Mouse (Mus musculus): ENCODE data around the gene Chpf. TPM values are rescaled to one million over a fixed set of nuclear protein-coding genes. Genes with fewer than 3 reads are reported as not detected.

Chpf gene
- total RNA-seq, 2 experiments from 2014 or later: 38.6 to 39.5 TPM

DNA sequence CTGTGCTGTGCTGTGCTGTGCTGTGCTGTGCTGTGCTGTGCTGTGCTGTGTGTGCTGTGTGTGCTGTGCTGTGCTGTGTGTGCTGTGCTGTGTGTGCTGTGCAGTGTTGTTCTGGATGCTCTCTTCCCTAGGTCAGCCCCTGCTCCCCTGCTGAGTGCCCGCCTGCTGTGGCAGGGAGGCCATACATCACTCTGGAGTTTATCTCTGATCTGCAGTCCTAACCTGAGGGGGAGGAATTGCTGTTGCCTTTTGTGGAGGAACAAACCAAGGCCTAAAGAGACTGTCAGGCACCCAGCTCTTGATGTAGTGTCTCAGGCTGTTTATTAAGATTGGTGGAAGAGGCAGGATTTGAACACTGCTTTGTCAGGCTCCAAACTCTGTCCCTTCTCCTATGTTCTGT is 16.5 kb downstream of the Chpf start:
- intact Hi-C loops (cut with DNase I): no loop called here
- DNase-seq: no peak

DNA sequence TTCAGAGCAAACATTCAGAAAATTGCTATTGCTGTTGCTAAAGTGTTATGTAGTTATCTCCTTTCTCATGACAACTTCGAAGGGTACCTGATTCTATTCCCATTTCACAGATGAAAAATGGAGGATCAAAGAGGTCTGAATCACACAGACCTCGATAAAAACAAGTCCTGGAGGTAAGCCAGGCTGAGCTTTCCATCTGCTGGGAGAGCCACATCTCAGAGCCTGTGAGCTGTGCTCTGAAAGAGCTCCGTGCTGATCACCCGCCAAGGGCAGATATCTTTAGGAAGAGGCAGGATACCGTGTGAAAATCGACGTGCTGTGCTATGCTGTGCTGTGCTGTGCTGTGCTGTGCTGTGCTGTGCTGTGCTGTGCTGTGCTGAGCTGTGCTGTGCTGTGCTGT is 18.8 kb downstream of the Chpf start:
- intact Hi-C loops (cut with DNase I): no loop called here
- DNase-seq: no peak

DNA sequence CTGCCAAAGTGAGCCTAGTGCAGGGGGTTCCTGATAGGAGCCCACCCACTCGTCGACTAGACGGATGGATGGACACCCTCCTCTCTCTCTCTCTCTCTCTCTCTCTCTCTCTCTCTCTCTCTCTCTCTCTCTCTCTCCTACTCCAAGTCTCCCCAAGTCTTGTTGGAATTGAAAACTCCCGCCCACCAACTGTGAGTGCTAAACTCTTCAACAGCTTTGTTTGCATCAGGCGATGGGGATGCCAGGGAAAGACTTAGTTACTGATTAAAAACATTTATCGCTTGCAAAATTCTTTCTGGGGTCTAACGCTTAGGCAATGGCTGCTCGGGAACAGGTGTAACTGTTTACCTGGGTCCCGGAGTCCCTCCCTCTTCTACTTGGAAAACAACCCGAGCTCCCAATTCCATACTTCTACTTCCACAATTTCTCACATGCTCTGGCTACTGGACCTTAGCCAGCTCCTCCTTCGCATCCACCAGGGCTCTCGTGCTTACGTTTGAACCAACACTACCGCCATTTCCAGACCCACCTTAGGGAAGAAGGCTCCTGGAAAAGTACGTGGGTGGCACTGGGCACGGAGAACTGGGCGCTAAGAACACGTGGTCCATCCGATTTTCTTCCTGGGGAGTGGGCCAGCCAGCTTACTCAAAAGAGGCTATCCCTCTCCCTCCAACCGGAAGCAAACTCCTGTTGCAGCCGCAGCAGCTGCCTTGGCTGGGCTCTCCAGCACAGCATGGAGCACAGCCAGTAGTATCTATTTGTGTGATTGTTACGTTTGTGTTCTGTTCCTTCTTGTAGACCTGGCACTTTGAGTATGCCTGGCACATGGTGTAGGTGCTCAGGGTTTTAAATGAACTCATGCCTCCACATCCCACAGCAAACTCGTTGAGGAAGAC is 20.1 kb downstream of the Chpf start:
- peak; percentile 56 to 60 for DNase-seq
- intact Hi-C loops (cut with DNase I): no loop called here

DNA sequence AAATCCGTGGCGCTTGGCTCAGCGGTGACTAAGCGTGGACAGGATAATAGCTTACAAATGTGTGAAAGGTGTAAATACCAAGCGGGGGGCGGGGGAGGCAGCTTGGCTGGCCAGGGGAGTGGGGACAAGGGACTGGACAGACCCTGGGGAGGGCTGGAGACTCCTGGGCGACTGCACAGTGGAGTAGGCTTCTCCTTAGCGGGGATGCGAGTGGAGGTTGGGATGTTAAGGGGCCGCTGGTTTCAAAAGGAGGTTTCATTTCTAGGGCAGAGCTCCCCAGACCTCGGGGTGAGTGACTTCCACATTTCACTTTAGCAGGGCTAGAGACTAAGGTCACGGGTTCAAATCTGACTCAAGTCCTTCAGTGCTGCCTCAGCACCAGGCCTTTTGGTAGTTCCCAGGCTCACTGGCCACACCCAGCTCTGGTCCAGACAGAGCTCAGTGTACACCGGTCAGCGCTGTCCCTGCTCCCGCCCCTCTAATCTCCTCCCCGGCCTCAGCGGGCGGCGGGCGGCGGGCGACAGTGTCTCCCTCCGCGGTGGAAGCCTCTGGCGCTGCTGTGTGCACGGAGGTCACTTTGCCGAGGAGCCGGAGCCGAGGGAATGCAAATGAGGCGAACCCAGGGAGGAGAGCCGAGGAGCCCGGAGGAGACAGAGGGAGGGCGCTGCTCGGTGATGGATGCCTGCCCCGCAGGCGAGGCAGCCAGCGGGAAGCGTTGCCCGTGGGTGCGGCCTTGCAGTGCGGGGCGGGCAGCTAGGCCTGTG is 20.9 kb downstream of the Chpf start:
- DNase-seq: peak; percentile 53 to 59
- intact Hi-C loops (cut with DNase I): no loop called here

DNA sequence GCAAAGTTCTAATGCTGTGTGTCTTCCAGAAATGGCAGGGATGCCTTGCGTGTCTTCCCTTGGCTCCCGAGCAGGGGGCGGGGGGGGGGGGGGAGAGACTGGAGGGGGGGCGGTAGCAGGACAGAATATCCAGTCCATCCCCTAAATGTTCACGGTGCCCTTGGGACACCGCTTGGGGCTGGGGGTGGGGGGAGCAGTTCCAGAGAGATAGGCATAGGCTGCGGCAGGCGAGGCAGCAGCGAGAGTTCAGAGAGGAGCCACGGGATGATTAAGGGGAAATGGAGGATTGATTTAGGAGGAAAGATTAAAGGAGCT is 21.4 kb downstream of the Chpf start:
- intact Hi-C loops (cut with DNase I): no loop called here
- DNase-seq: no peak

DNA sequence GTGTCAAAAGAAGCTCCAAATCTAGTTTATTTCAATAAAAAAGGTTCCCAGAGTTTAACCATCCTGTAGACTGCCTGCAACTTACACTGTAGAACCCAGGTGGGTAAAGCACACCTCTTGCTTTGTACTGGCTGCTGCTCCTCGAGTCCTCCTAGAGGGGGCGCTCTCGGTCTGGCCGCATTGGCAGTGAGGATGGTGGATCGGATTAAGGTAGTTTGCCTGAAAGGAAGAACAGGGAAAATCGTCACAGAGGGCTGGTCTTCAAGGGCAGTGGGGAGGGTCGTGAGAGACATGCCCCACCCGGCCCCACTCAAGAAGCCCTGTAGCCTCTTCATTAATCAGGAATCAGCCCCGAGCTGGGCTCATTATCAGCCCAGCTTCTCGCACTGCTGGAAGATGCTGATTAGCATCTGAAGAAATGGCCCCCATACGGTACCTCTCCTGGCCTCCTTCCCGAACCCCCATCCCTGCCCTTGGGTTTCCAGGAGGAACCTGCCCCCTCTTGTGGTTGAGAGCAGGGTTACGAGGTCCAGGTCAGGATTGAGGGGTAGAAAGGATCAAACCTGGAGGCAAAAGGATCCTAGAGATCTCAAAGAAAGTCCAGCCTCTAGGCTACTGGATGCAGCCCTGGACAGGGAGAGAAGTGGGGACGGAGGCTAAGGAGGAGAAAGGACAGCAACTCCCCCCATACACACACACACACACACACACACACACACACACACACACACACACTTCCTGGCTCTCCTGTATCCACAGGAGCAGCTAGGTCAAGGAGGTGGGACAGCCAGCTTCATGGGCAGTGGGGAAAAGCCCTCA is 22.2 kb downstream of the Chpf start:
- intact Hi-C loops (cut with DNase I): no loop called here
- no peak for DNase-seq

DNA sequence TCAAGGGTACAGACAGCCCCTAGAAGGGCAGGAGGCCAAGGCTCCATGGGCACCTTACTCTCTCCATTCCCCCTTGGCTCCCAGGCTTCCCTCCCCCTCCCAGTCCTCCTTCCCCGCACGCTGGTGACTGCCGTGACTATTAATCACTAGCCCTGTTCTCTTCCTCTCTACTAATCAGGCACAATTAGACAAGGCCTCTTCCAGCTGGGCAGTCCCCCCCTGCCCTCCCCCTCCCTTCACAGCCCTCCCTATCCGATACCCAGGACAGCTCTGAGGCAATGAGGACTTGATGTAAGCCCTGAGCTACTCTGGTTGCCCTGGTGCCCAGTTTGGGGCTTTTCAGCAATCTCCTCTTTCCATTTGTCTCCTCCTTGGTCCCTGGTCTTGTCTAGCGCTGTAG is 23.2 kb downstream of the Chpf start:
- intact Hi-C loops (cut with DNase I): no loop called here
- no peak for DNase-seq

DNA sequence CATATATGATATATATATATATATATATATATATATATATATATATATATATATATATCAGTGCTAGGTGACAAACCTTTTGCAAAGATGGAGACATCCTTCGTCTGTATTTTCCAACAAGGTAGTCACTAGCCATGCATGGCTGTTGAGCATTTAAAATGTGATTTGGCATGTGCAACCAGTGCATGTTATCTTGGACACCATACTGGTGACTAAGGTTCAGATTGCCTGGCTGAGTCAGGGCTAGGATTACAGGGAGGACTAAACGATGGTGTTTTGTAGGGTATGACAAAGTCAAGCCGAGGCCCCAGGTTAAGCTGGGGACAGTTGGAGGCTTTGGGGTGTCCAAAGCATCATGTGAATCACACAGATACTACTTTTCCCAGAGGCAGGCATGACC is 23.7 kb downstream of the Chpf start:
- no peak for DNase-seq
- intact Hi-C loops (cut with DNase I): no loop called here

DNA sequence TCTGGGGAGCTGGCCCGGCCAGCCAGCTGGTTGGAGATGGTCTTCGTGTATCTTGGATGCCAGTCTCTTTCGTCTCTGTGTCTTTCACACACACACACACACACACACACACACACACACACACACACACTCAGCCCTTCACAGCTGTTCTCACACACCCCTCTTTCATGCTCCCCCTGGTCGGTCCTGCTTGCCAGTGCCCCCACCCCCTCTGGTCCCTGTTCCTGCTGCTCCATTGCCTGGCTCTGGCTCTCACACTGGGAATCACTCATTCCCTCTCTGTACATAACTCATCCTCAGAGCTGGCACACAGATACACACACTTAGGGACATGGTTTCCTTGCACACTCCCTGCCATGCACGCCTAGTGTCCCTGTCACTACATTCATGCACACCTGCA is 27.2 kb downstream of the Chpf start:
- intact Hi-C loops (cut with DNase I): no loop called here

DNA sequence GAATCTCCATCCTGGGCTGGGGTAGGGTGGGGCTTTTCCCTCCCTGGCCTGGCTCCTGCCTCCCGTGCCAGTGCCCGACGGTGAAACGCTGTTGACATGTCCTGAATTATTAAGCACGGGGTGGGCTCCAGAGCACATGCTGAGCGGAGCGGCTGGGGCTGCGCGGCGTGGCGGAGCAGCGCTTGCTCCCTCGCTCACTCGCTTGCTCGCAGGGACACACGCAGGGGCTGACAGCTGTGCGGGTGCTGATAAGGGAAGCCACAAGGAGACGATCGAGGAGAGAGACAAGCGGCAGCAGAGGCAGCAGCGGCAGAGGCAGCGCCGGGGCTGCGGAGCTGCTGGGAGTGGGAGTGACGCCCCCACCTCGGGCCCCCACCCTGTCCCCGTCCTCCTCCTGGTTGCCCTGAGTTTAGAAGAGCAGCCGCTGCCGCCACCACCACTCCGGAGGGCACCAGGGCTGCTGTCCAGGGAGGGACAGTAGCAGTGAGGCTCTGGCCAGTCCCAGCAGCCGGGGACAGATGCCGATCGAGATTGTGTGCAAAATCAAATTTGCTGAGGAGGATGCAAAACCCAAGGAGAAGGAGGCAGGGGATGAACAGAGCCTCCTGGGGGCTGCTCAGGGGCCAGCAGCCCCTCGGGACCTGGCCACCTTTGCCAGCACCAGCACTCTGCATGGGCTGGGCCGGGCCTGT is 28.6 kb downstream of the Chpf start, which contains the start of gene Asic4:
TSS of gene Asic4 (plus strand) at position 123 of the 692 bp plus-strand sequence.
- no peak for DNase-seq
- intact Hi-C loops (cut with DNase I): no loop called here

More for the DNA sequence above, 27.2 kb downstream of the Chpf start:
- no peak for DNase-seq

DNA sequence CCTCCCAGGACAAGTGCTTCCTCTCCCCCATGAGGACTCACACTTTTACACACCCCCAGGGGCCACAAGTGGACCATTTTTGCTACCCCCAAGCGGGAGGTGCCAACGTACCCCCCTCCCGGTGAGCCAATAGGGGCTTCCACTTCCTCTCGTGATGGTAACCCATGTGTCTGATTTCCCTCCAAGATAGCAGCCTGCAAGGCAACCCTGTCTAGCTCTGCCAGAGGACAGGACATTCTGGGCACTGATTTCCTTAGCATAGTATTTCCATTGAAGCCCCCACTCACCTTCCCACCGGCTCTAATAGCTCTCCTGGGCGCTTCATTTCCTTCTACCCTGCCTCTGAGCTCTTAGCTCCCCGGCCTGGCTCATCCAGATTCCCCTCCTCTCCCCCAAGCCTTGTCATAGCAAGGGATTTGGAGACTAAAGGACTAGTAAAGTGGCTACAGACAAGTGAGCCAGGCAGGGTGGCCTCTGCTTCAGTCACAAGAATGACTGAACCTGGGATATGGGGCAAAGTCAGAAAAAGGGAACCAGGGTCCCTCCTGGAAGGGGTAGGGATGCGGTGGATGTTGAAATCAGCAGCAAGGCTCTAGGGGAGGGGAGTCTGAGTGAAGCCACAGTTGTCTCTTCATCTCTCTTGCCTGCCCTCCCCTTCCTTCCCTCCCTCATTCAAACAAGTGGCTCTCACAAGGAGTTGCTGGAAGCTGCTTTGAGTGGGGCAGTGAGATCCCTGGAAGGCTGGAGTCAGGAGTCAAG is 29.6 kb downstream of the Chpf start:
- DNase-seq: no peak
- intact Hi-C loops (cut with DNase I): loop anchor here (5.0 kb wide), 1 partner anchor 107 kb away; no protein-coding TSS in a partner anchor

DNA sequence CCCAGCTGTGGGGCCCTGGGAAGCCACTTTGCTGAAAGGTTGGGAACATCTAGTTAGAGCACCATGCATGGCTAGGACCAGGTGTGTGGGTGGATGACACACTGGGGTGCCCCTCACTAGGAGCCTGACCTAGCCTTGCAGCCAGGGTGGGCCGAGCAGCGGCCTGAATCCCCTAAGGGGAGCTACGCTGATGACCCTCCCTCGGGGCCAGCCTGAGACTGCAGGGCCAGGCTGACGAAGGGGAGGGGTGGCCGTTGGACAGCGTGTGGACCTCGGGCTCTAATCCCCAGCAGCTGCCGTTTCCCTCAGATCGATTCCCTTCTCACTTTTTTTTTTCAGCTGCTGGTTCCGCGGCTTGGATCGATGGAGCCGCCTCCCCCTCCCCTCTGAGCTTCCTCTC is 30.2 kb downstream of the Chpf start:
- intact Hi-C loops (cut with DNase I): loop anchor here (5.0 kb wide), 1 partner anchor 107 kb away; no protein-coding TSS in a partner anchor
- DNase-seq: no peak

DNA sequence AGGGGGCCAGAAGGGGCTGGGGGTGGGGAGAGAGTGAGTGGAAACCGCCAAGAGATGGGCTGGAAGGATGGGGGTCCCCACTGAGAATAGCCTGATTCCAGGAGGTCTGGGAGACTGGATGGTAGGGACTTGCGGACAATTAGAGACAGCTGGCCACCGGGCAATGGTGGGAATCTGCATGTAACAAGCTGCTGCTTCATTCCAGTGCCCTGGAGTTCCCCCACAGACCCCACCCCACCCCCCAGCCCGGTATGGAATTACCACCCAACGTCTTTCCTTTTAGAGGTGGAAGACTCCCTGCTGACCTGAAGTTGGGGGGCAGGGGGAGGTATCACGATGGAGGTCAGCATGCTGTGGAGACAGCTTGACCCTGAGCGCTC is 31.1 kb downstream of the Chpf start:
- intact Hi-C loops (cut with DNase I): loop anchor here (5.0 kb wide), 1 partner anchor 106 kb away; no protein-coding TSS in a partner anchor
- no peak for DNase-seq

DNA sequence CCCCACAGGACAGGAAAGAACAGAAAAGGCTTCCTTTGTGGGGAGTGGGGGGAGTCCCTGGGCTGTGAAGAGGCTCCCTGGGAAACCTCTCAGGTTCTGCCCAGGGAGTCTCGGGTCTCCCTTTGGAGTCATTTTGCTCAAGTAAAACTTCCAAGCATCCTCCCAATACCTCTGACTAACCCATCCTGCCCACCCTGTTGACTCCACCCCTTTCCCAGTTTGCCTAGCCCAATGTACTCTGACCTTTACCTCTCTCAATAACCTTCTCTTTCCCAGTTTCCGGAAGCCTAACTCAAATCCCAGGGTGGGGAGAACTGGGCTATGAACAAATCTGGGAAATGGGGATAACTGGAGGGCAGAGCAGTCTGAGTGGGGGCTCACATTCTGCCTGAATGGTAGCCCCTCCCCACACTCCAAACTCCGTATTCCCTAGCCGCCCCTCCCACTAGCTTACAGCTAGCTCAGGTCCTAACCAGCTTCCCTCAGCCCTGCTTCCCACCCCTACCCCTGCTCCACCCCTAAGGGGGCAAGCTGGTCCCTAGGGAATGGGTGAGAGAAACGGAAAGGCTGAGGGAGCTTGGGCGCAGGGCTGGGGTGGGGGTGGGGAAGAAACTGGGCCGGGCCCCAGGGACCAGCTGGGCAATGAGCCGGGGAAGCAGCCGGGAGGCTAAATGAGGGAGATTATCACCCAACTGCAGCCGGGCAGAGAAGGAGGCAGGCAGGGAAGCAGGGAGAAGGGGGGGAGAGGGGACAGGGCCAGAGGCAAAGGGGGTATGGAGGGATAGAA is 31.6 kb downstream of the Chpf start:
- intact Hi-C loops (cut with DNase I): loop anchor here (5.0 kb wide), 1 partner anchor 105 kb away; no protein-coding TSS in a partner anchor
- DNase-seq: peak in 1 of 2 experiments; percentile 46

DNA sequence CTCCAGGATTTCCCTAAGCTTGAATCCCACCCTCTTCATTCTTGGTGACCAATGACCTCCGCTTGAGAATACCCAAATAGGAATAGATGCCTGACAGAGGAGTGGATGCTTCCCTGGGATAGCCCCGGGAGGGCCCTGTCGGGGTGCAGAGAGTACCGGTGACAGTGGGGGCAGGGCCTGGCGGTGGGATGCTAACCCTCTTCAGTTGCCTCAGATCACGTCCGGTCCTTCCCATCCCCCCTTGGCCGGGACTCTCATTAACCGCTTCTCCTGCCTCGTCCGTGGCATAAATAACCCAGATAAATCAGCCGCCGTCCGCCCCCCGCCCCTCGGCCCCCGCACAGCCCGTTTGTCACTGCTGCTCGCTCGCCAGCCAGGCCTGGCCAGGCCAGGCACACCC is 32.5 kb downstream of the Chpf start:
- intact Hi-C loops (cut with DNase I): loop anchor here (5.0 kb wide), 1 partner anchor 104 kb away; no protein-coding TSS in a partner anchor
- no peak for DNase-seq

DNA sequence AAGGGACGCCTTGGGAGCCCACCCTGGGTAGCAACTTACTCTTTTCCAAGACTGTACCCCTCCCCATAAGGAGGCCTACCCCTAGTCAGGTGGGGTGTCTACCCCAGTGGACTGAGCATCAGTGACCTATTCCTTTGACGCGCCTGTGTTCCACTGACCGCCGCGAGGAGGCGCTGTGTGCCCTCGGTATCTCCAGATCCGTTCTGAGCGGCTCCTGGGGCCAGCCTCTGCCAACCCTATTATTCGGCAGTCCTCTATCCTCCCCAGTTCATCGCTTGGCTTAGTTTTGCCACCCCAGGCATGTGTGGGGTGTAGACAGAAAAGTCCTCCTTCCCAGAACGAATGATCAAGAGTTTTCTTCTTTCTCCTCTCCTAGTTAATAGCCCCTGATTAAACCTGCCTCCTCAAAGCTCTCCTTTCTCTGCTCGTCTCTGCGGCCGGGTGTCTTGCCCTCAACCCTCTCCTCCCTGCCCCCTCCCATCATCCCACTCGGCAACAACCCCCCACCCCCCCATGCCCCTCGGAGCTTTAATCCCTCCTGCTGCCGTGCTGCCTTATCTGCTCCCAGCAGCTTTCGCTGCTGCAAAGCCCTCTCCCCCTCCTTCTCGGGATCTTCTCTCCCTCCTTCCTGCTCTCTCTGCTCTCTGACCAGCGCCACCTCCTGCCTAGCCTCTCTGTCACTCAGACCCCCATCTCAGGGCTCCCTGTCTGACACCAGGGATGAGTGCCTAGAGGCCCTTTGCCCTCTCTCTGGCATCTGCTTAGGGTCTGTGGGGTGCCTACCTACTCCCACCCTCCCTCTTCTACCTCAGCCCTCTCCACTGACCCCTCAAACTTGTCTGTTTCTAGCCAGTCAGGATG is 33.1 kb downstream of the Chpf start:
- peak; percentile 84 to 90 for DNase-seq
- intact Hi-C loops (cut with DNase I): loop anchor here (1.0 to 5.0 kb wide), 2 partner anchors 21 to 104 kb away; no protein-coding TSS in a partner anchor

DNA sequence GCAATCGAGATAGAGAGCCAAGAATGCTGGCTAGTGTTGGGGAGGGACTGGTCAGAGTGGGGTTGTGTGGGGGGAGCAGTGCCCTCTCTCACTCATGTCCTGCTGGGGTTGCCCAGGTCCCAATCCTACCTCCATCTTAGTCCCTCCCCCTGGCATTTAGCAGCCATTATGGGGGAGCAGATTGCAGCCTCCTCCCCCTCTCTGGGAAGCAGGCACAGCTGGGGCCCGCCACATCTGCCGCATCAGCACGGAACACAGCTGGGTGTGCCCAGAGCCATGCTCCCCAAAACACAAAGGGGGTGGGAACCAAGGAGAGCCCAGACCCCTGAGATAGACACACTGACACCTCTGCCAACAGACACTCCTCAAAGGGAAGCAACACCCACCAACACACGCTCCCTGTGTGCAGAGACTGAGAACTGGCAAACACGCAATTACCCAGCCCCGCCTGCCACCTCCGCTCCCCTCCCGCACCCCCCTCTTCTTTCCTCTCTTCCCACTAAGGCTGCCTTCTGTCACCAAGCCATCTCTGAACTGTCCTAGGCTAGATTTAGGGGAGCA is 33.9 kb downstream of the Chpf start:
- DNase-seq: no peak
- intact Hi-C loops (cut with DNase I): loop anchor here (1.0 to 5.0 kb wide), 2 partner anchors 22 to 103 kb away; no protein-coding TSS in a partner anchor
